Mouse (Mus musculus): ENCODE measurements around the gene Ppp2r5a.

The Ppp2r5a gene

GRCm38 (mm10) chr1:191328019-191328441, 75.0 kb downstream of the Ppp2r5a start:
- DNase-seq (ENCODE audit: extremely low read depth, low read depth) = peak; percentile 49

- no peak for DNase-seq (ENCODE audit: extremely low read depth, low read depth)
Measured at GRCm38 (mm10) chr1:191327258-191327657, 75.8 kb downstream of the Ppp2r5a start.

- DNase-seq (ENCODE audit: extremely low read depth, low read depth) = peak; percentile 66
Measured at GRCm38 (mm10) chr1:191326233-191326882, 76.7 kb downstream of the Ppp2r5a start.

- peak; percentile 92 for DNase-seq (ENCODE audit: extremely low read depth, low read depth)
Measured at GRCm38 (mm10) chr1:191325726-191326232, 77.3 kb downstream of the Ppp2r5a start, which contains the start of gene Tmem206. TSS of gene Tmem206 (plus strand) at chr1:191325912.

DNA sequence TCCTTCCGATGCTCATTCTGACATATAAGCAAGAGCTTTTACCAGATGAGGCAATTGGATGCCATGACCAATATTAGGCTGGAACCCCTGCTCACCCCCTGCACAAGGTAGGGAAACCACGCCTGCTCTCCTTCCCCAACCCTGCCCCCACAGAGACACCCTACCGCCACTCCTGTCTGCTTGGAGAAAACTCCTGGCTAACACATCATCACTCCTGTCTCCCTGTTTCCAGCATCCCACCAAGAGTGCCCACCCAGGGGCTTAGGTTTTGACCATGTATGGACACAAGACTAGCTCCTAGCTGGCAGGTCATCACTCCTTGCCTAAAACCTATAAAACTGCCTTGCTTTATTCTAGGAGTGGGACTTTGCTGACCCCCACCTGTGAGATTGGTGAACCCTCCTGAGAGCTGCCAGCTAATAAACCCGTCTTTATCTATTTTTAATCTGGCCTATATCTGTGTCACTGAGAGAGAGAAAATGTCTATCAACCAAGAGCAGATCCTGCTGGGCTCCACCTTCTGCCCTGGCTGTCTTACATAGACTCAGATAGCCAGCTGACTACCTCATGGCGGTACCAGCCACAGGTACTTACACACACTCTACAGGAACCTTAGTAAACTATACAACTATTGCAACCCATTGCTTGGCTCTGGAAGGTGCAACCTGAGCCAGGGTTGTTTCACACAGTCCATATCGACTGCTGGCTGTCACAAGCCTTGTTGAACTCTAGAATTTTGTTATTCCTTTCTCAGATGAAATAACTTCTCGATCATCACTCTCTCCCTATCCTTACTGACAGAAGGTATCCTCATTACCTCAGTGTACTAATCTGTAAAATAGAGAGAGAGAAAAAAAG, 78.1 kb downstream of the Ppp2r5a start:
- DNase-seq (ENCODE audit: extremely low read depth, low read depth) = no peak

DNA sequence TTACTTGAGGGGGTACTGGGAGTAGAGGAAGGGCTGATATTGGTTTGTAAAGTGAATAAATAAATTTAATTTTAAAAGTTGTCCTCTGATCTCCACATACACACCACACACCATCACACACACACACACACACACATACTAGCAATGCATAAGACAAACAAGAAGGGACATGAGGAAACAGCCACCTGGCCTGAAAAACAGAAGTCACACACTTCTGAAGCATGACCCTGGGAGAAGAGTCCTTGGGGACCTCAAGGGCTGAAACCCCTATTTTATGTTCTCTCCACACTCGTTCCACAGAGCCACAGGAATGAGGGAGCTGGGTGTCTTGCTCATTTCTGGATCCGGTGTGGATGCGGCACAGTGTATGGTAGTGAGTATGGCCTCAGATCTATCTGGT, 79.7 kb downstream of the Ppp2r5a start:
- DNase-seq (ENCODE audit: extremely low read depth, low read depth) = no peak

DNA sequence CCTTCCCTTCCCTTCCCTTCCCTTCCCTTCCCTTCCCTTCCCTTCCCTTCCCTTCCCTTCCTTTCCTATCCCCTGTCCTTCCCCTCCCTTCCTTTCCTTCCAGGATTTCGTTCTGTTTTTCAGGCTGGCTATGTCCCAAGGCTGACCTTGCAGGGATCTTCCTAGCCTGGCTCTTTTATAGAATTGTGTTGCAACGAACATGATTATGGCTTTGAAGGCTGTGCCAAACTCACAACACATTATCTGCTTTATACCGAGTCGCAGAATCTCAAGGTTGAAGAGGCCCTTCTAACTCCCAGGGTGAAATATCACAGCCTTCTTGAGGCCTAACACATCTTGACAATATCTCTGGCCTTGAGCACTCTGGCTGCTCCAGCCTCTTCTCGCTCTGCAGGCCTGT, 84.4 kb downstream of the Ppp2r5a start:
- DNase-seq (ENCODE audit: extremely low read depth, low read depth) = no peak

- no peak for DNase-seq (ENCODE audit: extremely low read depth, low read depth)
Measured at GRCm38 (mm10) chr1:191317591-191318196, 85.4 kb downstream of the Ppp2r5a start, which contains the start of gene Nenf. TSS of gene Nenf (minus strand) at chr1:191318194.

- no peak for DNase-seq (ENCODE audit: extremely low read depth, low read depth)
Measured at GRCm38 (mm10) chr1:191316818-191317217, 86.3 kb downstream of the Ppp2r5a start.

- DNase-seq (ENCODE audit: extremely low read depth, low read depth) = no peak
Measured at GRCm38 (mm10) chr1:191313926-191314325, 89.1 kb downstream of the Ppp2r5a start.

DNA sequence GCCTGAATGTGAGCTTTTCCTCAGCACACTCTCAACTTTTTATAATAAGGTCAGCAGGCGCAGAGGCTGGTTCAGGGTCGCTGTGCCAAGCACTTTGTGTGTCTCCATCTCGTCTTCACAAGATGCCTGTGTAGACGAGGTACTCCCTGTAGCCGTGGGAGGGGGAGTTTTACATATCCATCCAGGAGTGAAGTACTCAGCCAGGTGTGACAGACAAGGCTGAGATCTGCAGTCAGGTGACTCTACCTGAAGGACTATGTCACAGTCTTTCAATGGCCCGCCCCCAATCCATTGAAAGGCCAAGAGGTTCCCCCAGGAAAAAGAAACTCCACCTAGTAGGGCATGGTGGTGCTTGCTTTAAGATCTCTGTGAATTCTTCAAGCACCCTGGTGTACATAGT, 89.9 kb downstream of the Ppp2r5a start:
- DNase-seq (ENCODE audit: extremely low read depth, low read depth) = no peak

GRCm38 (mm10) chr1:191312513-191312941, 90.5 kb downstream of the Ppp2r5a start:
- DNase-seq (ENCODE audit: extremely low read depth, low read depth) = peak; percentile 61

GRCm38 (mm10) chr1:191311296-191311898, 91.7 kb downstream of the Ppp2r5a start:
- no peak for DNase-seq (ENCODE audit: extremely low read depth, low read depth)

- no peak for DNase-seq (ENCODE audit: extremely low read depth, low read depth)
Measured at GRCm38 (mm10) chr1:191307766-191308455, 95.2 kb downstream of the Ppp2r5a start.

GRCm38 (mm10) chr1:191306316-191306715, 96.8 kb downstream of the Ppp2r5a start:
- no peak for DNase-seq (ENCODE audit: extremely low read depth, low read depth)

DNA sequence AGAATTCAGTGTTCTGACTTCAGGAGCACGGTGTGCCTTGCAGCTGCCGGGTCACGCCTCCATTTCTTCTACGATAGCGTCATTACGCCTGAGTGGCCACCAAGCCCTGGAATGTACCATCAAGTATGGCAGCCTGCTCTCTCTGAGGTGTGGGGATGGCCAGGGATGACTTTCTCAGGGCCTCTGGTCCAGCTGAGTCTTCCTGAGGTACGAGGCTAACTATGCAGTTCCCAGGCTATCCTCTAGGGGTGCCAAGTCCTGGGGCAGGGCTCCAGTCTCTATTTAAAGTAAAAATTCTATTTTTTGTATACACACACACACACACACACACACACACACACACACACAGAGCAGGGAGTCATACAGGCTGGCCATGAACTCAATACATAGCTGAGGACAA, 97.5 kb downstream of the Ppp2r5a start:
- DNase-seq (ENCODE audit: extremely low read depth, low read depth) = no peak

GRCm38 (mm10) chr1:191304216-191304615, 98.9 kb downstream of the Ppp2r5a start:
- no peak for DNase-seq (ENCODE audit: extremely low read depth, low read depth)

DNA sequence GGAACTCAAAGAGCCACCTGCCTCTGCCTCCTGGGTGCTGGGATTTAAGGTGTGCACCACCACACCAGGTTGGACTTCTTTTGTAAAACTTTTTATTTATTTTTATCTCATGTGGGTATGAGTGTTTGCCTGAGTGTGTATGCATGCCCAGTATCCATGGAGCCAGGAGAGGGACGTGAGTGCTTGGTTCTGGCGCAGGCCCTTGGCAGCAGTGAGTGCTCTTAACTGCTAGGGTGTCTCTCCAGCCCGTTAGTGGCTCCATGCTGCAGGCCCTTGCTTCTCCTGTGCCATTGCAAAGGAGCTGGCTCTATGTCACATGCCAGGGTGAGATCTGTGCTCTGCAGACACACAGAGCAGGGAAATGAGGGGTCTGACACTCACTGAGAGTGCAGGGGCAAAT, 99.3 kb downstream of the Ppp2r5a start:
- no peak for DNase-seq (ENCODE audit: extremely low read depth, low read depth)

All from MEL-GATA-1-ER (cell line).